14 mouse cellular contexts compared by ENCODE assay signal in the genomic region with DNA sequence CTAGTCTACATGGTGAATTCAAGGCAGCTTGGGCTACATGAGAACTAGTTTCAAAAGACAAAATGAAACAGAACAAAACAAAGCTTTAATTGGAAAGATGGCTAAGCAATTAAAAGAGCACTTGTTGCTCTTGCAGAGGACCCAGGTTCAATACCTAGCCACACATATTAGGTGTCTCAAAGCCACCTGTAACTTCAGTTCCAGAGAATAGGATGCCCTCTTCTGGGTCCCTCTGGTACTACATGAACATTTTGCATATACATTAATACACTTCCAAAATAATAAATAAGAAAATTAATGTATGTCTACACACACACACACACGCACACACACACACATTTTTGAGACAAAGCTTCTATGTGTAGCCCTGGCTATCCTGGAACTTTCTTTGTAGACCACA.
A peak's percentile ranks its signal among the peaks of the same experiment; 100 is the strongest.
DNase-seq lines count a peak whose midpoint lies in the region; ATAC-seq and TF ChIP-seq lines count a peak whose summit lies in the region.
"Had no signal": no experiment of that assay in that cellular context is flagged by ENCODE, and none has a peak within 500 bp of the region (broad histone marks: within the 10 kb centered on the region; RNA-seq: fewer than 3 reads in every experiment).

No protein-coding gene starts in this region.

- DNase-seq in kidney, adult 9 months, result peak; percentile 33
- no peak for DNase-seq in kidney, postnatal 14 days
- no peak for DNase-seq in midbrain, postnatal 0 days (ENCODE audit: low spot score)
- peak; percentile 13 for DNase-seq in MEL-GATA-1-ER (ENCODE audit: extremely low read depth, low read depth)
- peak; percentile 59 for DNase-seq in splenic B cell, adult 2 months (ENCODE audit: low read depth, low spot score)
- DNase-seq: cerebellum, adult 11-12 months; forebrain, postnatal 0 days; kidney, adult 2 months; right cerebral cortex, postnatal 4 days had no signal

- no peaks in the 10 kb centered on the region for H3K4me1 ChIP-seq in midbrain, postnatal 0 days (ENCODE audit: insufficient read depth, low read length)
- no peaks in the 10 kb centered on the region for H3K4me1 ChIP-seq in midbrain, embryonic 15.5 days
- H3K4me1 ChIP-seq: liver, embryonic 15.5 days had no signal

- no peaks in the 10 kb centered on the region for H3K36me3 ChIP-seq in midbrain, postnatal 0 days (ENCODE audit: insufficient read depth, low read length)
- no peaks in the 10 kb centered on the region for H3K36me3 ChIP-seq in midbrain, embryonic 15.5 days (replicated peaks)
- H3K36me3 ChIP-seq in splenic B cell, adult 2 months (ENCODE audit: control insufficient read depth, insufficient read depth, low read length, poor library complexity, severe bottlenecking), result no peaks in the 10 kb centered on the region
- H3K36me3 ChIP-seq: liver, embryonic 15.5 days had no signal

- H3K27ac ChIP-seq in midbrain, postnatal 0 days (ENCODE audit: low read depth, low read length), result no peak overlapping the region
- no peak overlapping the region for H3K27ac ChIP-seq in midbrain, embryonic 15.5 days
- H3K27ac ChIP-seq: liver, embryonic 15.5 days had no signal

- 0 out of 2 replicates have a peak, but pooled peaks have one; percentile 12 for TF ChIP-seq CTCF in midbrain, postnatal 0 days (IDR thresholded peaks at IDR 0.05)

- no peaks in the 10 kb centered on the region for H3K27me3 ChIP-seq in midbrain, postnatal 0 days (ENCODE audit: insufficient read depth, low read length)
- no peaks in the 10 kb centered on the region for H3K27me3 ChIP-seq in midbrain, embryonic 15.5 days (replicated peaks)
- no peaks in the 10 kb centered on the region for H3K27me3 ChIP-seq in splenic B cell, adult 2 months (ENCODE audit: control insufficient read depth, insufficient read depth, low read length, poor library complexity, severe bottlenecking)
- H3K27me3 ChIP-seq: liver, embryonic 15.5 days had no signal

- no peak overlapping the region for H3K9ac ChIP-seq in midbrain, postnatal 0 days (replicated peaks; ENCODE audit: low read length, poor library complexity, severe bottlenecking)
- no peak overlapping the region for H3K9ac ChIP-seq in midbrain, embryonic 15.5 days
- H3K9ac ChIP-seq: forebrain, postnatal 0 days; liver, embryonic 15.5 days had no signal

- H3K9me3 ChIP-seq in midbrain, postnatal 0 days (ENCODE audit: low read length), result no peaks in the 10 kb centered on the region
- no peaks in the 10 kb centered on the region for H3K9me3 ChIP-seq in midbrain, embryonic 15.5 days
- H3K9me3 ChIP-seq: liver, embryonic 15.5 days had no signal

- no peak overlapping the region for H3K4me2 ChIP-seq in midbrain, postnatal 0 days (ENCODE audit: low read depth, low read length, poor library complexity, severe bottlenecking)
- no peak overlapping the region for H3K4me2 ChIP-seq in midbrain, embryonic 15.5 days
- H3K4me2 ChIP-seq: liver, embryonic 15.5 days; midbrain, embryonic 11.5 days had no signal

- 80% methylated on average over 1 of the region's 1 CpGs for WGBS in midbrain, postnatal 0 days
- WGBS in midbrain, embryonic 15.5 days, result 81% methylated on average over 1 of the region's 1 CpGs

- no peak for ATAC-seq in midbrain, postnatal 0 days (ENCODE audit: low FRiP score)
- no peak for ATAC-seq in midbrain, embryonic 15.5 days (replicated peaks)
- ATAC-seq in activated CD4-positive, CD25-positive, alpha-beta regulatory T cell, adult 4 months, result no peak
- ATAC-seq in megakaryocyte progenitor cell, adult 5-6 weeks (replicated peaks; ENCODE audit: poor library complexity), result no peak
- ATAC-seq: forebrain, postnatal 0 days had no signal

- no peak overlapping the region for H3K4me3 ChIP-seq in midbrain, postnatal 0 days (ENCODE audit: low read depth, low read length)
- no peak overlapping the region for H3K4me3 ChIP-seq in midbrain, embryonic 15.5 days
- H3K4me3 ChIP-seq: liver, embryonic 15.5 days had no signal

Comparison
In these comparisons a context has a peak if more than half of its experiments do, and no peak if none do; other contexts are left out.
1. DNase-seq: peak in kidney, adult 9 months (single experiment), MEL-GATA-1-ER (single experiment) and splenic B cell, adult 2 months (single experiment); none in kidney, postnatal 14 days (single experiment) and midbrain, postnatal 0 days (single experiment).